Mouse (Mus musculus) limb, embryonic 10.5 days (tissue): ENCODE results near the gene Foxd1. TPM values are rescaled to one million over a fixed set of nuclear protein-coding genes. Genes with fewer than 3 reads are reported as not detected.

Experiments used
- DNase-seq: peaks from one replicate; pipeline ENCODE4 v3.0.0-alpha.2; 2017; ENCODE audit warnings: low spot score
- H3K27ac ChIP-seq: fragments of 300-500 bp; sonication (generic); 2 replicates; pipeline ENCODE4 v1.5.1; 2016; ENCODE audit warnings: mild to moderate bottlenecking
- H3K27me3 ChIP-seq: fragments of 300-500 bp; sonication (generic); 2 replicates; pipeline ENCODE4 v1.6.1; 2016; ENCODE audit warnings: low read depth, mild to moderate bottlenecking; ENCODE audit not compliant: poor library complexity, severe bottlenecking
- H3K36me3 ChIP-seq: fragments of 300-500 bp; sonication (generic); 2 replicates; pipeline ENCODE4 v1.6.1; 2016; ENCODE audit warnings: mild to moderate bottlenecking, moderate library complexity
- H3K4me1 ChIP-seq: fragments of 300-500 bp; sonication (generic); 2 replicates; pipeline ENCODE4 v1.6.1; 2016
- H3K4me3 ChIP-seq: fragments of 300-500 bp; sonication (generic); 2 replicates; pipeline ENCODE4 v1.5.1; 2016; ENCODE audit warnings: mild to moderate bottlenecking, moderate library complexity
- H3K9me3 ChIP-seq: fragments of 300-500 bp; sonication (generic); replicated peaks from 2 replicates; pipeline ENCODE4 v1.6.1; 2016; ENCODE audit warnings: mild to moderate bottlenecking
- WGBS: fragments of 180-500 bp; shearing (Covaris S2); methylation state at CpG from one replicate; pipeline ENCODE4 v1.1.7; 2016; 5-methylcytosine and 5-hydroxymethylcytosine counted together
- polyA plus RNA-seq: library from polyadenylated mRNA; unstranded; fragments of >200 nt; fragmentation: Nextera tagmentation; extraction: Ambion mirVana; gene quantifications from 2 replicates; pipeline ENCODE4 v1.2.1, GENCODE M21; 2016

The Foxd1 gene
- polyA plus RNA-seq, 1 experiment from 2014 or later = 0.11 TPM

DNA sequence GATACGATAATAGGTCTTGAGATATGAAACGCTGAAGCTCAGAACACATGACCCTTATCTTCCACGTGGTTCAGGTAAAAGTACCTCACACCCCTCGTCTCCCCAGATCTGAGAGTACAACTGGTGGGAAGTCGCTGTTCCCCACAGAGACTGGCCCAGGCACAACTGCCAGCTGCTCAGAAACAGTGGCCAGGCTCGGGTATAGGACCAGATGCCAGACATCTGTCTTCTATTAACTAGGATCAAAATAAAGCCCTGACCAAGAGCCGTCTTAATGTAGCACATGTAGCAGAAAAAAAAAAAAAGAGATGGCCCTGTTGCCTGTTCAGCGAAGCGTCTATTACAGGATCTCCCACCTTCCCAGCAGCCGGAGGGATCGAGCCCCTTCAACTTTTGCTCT, 29.0 kb upstream of the Foxd1 start:
- Histone ChIP-seq H3K36me3 (no peaks in the 10 kb centered on the region), H3K27me3 (no peaks in the 10 kb centered on the region), H3K4me3 (no peak overlapping the region), H3K4me1 (peaks cover 7% of the 10 kb centered on the region), H3K27ac (no peak overlapping the region), H3K9me3 (no peaks in the 10 kb centered on the region)
- WGBS = 59% methylated on average over 11 of the region's 11 CpGs
- DNase-seq = no peak

DNA sequence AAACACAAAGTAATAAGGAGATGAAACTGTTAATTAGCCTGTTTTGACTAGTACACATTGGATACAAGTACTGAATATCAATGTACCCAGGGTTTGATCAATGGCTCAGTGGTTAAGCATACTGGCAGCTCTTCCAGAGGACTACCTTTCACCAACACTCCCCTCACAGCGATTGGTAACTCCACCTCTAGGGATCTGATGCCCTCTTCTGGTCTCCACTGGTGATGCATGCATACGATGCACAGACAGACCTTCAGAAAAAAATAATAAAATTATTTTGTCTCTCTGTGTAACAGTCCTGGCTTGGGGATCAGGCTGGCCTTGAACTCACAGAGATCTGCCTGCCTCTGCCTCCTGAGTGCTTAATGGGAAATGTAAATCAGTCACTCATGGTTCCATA, 21.9 kb upstream of the Foxd1 start:
- no peaks in the 10 kb centered on the region for H3K36me3 ChIP-seq
- no peaks in the 10 kb centered on the region for H3K27me3 ChIP-seq
- no peak overlapping the region for H3K4me3 ChIP-seq
- WGBS = 53% methylated on average over 2 of the region's 2 CpGs
- H3K27ac ChIP-seq = no peak overlapping the region
- H3K9me3 ChIP-seq = no peaks in the 10 kb centered on the region
- peak; percentile 40 for DNase-seq
- no peaks in the 10 kb centered on the region for H3K4me1 ChIP-seq

GRCm38 (mm10) chr13:98336205-98336604, 17.8 kb upstream of the Foxd1 start:
- no peaks in the 10 kb centered on the region for H3K4me1 ChIP-seq
- H3K36me3 ChIP-seq = no peaks in the 10 kb centered on the region
- no peak overlapping the region for H3K27ac ChIP-seq
- WGBS = 92% methylated on average over 1 of the region's 1 CpGs
- DNase-seq = no peak
- no peaks in the 10 kb centered on the region for H3K27me3 ChIP-seq
- no peaks in the 10 kb centered on the region for H3K9me3 ChIP-seq
- no peak overlapping the region for H3K4me3 ChIP-seq

GRCm38 (mm10) chr13:98340506-98340905, 13.5 kb upstream of the Foxd1 start:
- no peak overlapping the region for H3K27ac ChIP-seq
- 0 out of 2 replicates have a peak, but pooled peaks cover 10% of the 10 kb centered on the region for H3K27me3 ChIP-seq
- 82% methylated on average over 5 of the region's 5 CpGs for whole genome bisulfite sequencing
- no peaks in the 10 kb centered on the region for H3K9me3 ChIP-seq
- H3K4me1 ChIP-seq = no peaks in the 10 kb centered on the region
- H3K36me3 ChIP-seq = no peaks in the 10 kb centered on the region
- no peak for DNase-seq
- no peak overlapping the region for H3K4me3 ChIP-seq

- peaks cover 11% of the 10 kb centered on the region for H3K4me1 ChIP-seq
- peaks cover 69% of the 10 kb centered on the region for H3K27me3 ChIP-seq
- no peak overlapping the region for H3K4me3 ChIP-seq
- WGBS = 85% methylated on average over 4 of the region's 4 CpGs
- no peak for DNase-seq
- no peak overlapping the region for H3K27ac ChIP-seq
- H3K9me3 ChIP-seq = no peaks in the 10 kb centered on the region
- no peaks in the 10 kb centered on the region for H3K36me3 ChIP-seq
Observed at GRCm38 (mm10) chr13:98349491-98349890, 4.6 kb upstream of the Foxd1 start.

- peak; percentile 59 for DNase-seq
- WGBS = 9% methylated on average over 8 of the region's 8 CpGs
- H3K4me3 ChIP-seq = no peak overlapping the region
- H3K27ac ChIP-seq = no peak overlapping the region
- H3K36me3 ChIP-seq = no peaks in the 10 kb centered on the region
- H3K27me3 ChIP-seq = peaks cover 78% of the 10 kb centered on the region
- H3K9me3 ChIP-seq = no peaks in the 10 kb centered on the region
- H3K4me1 ChIP-seq = peaks cover 26% of the 10 kb centered on the region
Observed at GRCm38 (mm10) chr13:98351527-98351926, 2.5 kb upstream of the Foxd1 start.

DNA sequence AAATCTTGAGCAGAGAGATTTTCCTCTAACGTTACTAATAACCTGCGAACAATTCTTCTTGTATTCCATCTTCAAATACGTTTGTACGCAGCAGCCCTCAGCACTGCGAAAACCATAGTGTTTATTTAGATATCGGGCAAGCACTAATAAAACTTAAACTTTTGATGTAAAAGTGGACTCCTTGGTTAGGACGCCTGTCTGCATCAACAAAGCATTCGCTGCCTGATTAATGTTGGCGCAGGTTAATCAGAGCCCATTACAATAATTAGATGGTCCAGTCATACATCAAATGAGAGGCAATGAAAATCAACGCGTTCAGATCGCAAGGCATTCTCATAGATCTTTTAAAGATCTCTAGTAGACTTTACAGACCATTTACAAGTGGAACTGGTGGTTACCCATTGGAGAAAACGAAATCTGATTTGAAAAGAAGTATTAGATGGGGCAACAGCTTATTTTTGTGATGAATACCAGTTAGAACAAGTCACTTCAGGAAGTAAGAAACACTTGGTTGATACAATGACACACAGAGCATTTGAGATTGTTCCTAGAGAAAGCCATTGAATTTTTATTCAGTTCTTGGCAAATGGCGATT, 1.6 kb upstream of the Foxd1 start:
- no peak for DNase-seq
- H3K27me3 ChIP-seq = peaks cover 87% of the 10 kb centered on the region
- no peak overlapping the region for H3K27ac ChIP-seq
- H3K36me3 ChIP-seq = no peaks in the 10 kb centered on the region
- 8% methylated on average over 14 of the region's 14 CpGs for WGBS
- H3K4me1 ChIP-seq = peaks cover 26% of the 10 kb centered on the region
- H3K4me3 ChIP-seq = no peak overlapping the region
- no peaks in the 10 kb centered on the region for H3K9me3 ChIP-seq

- H3K27me3 ChIP-seq = peaks cover 99% of the 10 kb centered on the region
- no peaks in the 10 kb centered on the region for H3K9me3 ChIP-seq
- H3K36me3 ChIP-seq = no peaks in the 10 kb centered on the region
- WGBS = under 1% methylated on average over 13 of the region's 13 CpGs
- H3K4me3 ChIP-seq = peak overlapping the region; percentile 54
- DNase-seq = no peak
- peaks cover 30% of the 10 kb centered on the region for H3K4me1 ChIP-seq
- no peak overlapping the region for H3K27ac ChIP-seq
Observed at GRCm38 (mm10) chr13:98353709-98354089, 343 bp upstream of the Foxd1 start.

DNA sequence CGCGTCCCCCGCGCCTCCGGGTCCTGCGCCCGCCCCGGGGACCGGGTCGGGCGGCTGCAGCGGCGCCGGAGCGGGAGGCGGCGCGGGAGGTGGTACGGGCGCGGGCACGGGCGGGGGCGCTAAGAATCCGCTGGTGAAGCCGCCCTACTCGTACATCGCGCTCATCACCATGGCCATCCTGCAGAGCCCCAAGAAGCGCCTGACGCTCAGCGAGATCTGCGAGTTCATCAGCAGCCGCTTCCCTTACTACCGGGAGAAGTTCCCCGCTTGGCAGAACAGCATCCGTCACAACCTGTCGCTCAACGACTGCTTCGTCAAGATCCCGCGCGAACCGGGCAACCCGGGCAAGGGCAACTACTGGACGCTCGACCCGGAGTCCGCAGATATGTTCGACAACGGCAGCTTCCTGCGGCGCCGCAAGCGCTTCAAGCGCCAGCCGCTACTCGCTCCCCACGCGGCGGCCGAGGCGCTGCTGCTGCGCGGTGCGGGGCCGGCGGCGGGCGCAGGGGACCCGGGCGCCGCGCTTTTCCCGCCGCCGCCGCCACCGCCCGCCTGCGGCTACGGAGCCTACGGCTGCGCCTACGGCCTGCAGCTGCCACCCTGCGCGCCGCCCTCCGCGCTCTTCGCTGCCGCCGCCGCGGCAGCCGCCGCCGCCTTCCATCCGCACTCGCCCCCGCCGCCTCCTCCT, 973 bp downstream of the Foxd1 start:
- Histone ChIP-seq H3K4me3 (peak overlapping the region; percentile 54), H3K4me1 (peaks cover 30% of the 10 kb centered on the region), H3K27ac (peak overlapping the region; percentile 66), H3K36me3 (no peaks in the 10 kb centered on the region), H3K27me3 (peaks cover 99% of the 10 kb centered on the region), H3K9me3 (no peaks in the 10 kb centered on the region)
- peak; percentile 76 for DNase-seq
- 2% methylated on average over 99 of the region's 102 CpGs for WGBS

DNA sequence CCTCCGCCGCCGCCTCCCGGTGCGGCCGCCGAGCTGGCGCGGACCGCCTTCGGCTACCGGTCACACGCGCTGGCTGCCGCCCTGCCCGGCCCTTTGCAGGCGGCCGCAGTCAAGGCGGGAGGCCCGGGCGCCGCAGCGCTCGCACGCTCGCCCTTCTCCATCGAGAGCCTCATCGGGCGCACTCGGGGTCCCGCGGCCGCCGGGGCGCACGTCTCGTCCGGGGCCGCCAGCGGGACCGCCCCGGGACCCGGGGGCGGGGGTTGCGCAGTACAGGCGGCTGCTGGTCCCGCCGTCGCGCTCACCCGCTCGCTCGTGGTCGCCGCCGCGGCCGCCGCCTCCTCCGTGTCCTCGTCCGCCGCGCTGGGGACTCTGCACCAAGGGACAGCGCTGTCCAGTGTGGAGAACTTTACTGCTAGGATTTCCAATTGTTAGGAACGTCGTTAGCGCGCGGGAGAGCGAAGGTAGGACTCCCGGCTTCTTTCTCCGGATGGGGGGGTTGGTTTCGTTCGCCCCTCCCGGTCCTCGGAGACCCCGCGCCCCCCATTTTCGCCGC, 1.6 kb downstream of the Foxd1 start:
- DNase-seq = peak; percentile 74
- Histone ChIP-seq H3K4me1 (peaks cover 30% of the 10 kb centered on the region), H3K27ac (peak overlapping the region; percentile 66), H3K27me3 (peaks cover 99% of the 10 kb centered on the region), H3K9me3 (no peaks in the 10 kb centered on the region), H3K4me3 (peak overlapping the region; percentile 54), H3K36me3 (no peaks in the 10 kb centered on the region)
- under 1% methylated on average over 81 of the region's 81 CpGs for WGBS

GRCm38 (mm10) chr13:98356176-98356972, 2.3 kb downstream of the Foxd1 start:
- WGBS = 4% methylated on average over 9 of the region's 9 CpGs

GRCm38 (mm10) chr13:98356973-98357425, 3.0 kb downstream of the Foxd1 start:
- 8% methylated on average over 6 of the region's 6 CpGs for WGBS
- H3K36me3 ChIP-seq = no peaks in the 10 kb centered on the region
- H3K27ac ChIP-seq = no peak overlapping the region
- no peak overlapping the region for H3K4me3 ChIP-seq
- H3K27me3 ChIP-seq = peaks cover 99% of the 10 kb centered on the region
- no peak for DNase-seq
- no peaks in the 10 kb centered on the region for H3K9me3 ChIP-seq
- H3K4me1 ChIP-seq = peaks cover 30% of the 10 kb centered on the region

More at GRCm38 (mm10) chr13:98356176-98356972, 2.3 kb downstream of the Foxd1 start:
- Histone ChIP-seq H3K4me1 (peaks cover 30% of the 10 kb centered on the region), H3K9me3 (no peaks in the 10 kb centered on the region), H3K36me3 (no peaks in the 10 kb centered on the region), H3K27me3 (peaks cover 99% of the 10 kb centered on the region), H3K4me3 (peak overlapping the region; percentile 54), H3K27ac (no peak overlapping the region)
- no peak for DNase-seq
